Mouse (Mus musculus) CD4-positive, CD25-positive, alpha-beta regulatory T cell, adult 4 months (primary cell): Measurements from ENCODE around the gene Ceacam9. TPM values are rescaled to one million over a fixed set of nuclear protein-coding genes. Genes with fewer than 3 reads are reported as not detected.

Source experiments
- ATAC-seq: one replicate; pipeline ENCODE4 v1.8.0; 2017
- polyA plus RNA-seq, 2 experiments: library from polyadenylated mRNA; unstranded; fragments of 100-300 nt; shearing (Covaris generic); gene quantifications; one replicate each; pipeline ENCODE4 v1.2.1; 2017

The Ceacam9 gene
- polyA plus RNA-seq, 2 experiments from 2014 or later: not detected

- no peak for ATAC-seq
These were observed 23.6 kb downstream of the Ceacam9 start for GRCm38 (mm10) chr7:16745373-16745772.

DNA sequence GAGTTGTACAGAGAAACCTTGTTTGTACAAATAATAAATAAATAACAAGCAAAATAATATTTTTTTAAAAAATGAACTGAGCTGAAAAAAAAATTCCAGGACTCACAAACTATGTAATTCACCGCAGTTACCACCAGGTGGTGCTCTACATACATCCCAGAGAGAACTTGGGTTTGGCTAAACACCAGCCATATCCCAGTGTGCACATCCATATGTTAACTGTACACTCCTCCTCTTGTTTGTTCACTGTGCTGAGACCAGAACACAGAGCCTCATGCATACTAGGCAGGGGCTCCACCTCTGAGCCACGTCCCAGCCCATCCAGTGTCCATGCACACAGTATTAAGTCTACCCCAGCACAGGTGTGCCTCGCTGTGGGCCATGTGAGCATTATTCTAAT, 24.4 kb downstream of the Ceacam9 start:
- peak; percentile 68 for ATAC-seq

GRCm38 (mm10) chr7:16747656-16748055, 25.9 kb downstream of the Ceacam9 start:
- ATAC-seq: no peak

DNA sequence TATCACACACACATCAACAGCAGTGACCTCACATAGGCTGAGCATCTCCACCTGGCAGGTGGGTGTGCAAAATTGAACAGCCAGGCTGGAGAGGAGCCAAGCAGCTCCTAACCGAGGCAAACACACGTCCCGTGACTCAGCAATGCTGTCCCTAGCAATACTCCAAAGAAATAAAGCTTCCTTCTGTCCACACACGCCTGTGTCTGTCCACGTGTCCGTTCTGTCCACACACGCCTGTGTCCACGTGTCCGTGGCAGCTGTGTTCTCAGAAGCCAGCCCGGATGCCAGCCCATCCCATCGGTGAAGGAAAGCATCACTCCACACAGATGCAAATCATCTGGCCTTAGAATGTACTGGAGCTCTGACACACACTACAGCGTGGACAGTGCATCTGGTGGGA, 30.3 kb downstream of the Ceacam9 start:
- no peak for ATAC-seq

DNA sequence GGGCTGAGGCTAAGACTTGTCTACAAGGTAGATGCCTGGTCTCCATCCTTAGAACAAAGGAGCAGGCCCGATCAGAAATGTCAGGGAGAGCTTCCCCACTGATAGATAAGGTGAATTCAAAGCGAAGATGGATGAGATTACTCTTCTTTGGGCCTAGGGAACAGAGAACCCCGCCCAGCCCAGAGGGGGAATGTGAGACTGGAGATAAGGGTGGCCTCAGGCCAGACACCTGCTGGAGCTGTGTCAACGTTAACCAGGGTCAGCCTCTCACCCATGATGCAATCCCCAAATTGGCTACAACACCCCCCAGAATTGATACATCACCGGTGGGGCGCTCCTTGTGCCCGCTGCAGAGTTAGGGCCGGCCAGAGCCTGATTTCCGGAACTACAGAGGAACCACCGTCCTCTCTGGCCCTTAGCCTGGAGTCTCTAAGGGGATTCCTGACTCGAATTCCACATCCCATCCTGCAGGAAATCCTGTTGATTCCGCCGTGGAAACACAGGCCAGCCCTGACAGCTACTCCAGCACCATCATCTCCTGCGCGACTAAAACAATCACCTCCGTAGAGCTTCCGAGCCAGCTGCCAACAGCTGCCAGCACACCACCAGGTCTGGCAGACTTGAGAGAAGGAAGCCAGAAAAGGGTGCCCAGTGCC, 33.8 kb downstream of the Ceacam9 start:
- no peak for ATAC-seq

- ATAC-seq: no peak
These were observed 37.3 kb downstream of the Ceacam9 start for GRCm38 (mm10) chr7:16758872-16759574.

DNA sequence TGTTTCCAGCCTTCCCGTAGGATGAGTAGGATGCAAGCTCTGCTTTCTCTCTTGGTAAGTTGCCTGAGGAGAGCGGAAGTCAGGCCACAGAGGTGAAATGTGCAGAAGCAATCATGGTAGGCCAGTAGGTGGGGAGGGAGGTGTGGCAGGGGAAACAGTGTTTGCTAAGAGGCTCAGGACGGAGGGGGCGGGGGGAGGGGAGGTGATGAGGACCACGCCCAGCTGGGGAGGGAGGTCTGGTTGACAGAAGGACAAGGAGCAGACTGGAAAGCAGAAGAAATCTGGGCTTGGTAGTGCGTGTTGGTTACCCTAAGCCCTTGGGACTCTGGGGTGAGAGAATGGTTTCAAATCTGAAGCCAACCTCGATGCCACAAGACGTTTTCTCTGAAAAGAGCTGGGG, 38.6 kb downstream of the Ceacam9 start:
- ATAC-seq: peak; percentile 39

GRCm38 (mm10) chr7:16761005-16761481, 39.3 kb downstream of the Ceacam9 start:
- no peak for ATAC-seq

DNA sequence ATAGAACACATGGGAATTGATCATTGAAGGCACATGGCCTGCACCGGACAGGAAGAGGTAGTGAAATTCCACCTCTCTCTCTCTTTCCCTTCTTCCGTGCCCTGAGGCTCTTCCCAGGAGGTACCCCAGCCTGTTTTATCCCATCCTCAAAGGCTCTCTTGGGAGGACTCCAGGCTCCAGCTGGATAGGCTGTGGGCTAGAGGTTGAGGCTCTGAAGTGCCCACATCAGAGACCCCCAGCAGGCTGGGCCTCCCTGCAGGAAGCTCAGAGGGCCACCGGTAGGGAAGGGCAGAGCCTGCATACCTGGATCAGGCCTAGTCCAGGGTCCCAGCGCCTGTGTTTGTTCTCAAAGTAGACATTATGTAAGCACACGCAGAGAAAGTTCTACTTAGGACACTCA, 39.9 kb downstream of the Ceacam9 start:
- no peak for ATAC-seq

DNA sequence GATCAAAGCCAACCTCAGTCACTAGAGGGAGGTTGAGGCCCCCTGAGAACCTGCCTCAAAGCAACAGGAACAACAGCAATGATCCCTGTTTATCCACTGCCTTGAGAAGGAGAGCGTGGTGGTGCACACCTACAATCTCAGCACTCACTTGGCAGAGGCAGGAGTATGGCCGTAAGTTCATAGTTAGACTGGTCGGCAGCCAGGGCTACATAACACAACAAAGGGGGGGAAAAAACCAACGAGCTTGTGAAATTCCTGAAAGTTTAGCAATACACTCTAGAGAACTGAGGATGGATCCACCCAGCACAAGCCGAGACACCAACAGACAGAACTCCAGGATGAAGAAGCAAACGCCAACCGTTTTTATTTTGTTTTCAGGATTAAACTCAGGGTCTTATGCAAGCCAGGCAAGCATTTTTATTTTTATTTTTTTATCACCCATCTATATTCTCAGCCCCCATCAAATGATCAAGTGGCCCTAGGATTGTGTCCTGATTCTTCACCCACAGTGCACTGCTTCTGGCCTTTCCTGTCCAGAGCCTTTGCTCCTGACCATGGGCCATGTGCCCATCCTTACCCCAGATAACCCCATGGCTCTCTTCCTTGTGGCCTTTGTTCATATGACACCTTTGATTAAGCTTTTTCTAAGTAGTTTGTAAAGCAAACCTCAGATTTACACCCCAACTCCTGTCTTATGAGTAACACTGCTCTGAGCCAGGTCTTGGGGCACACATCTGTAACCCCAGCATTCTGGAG, 41.9 kb downstream of the Ceacam9 start:
- ATAC-seq: no peak

DNA sequence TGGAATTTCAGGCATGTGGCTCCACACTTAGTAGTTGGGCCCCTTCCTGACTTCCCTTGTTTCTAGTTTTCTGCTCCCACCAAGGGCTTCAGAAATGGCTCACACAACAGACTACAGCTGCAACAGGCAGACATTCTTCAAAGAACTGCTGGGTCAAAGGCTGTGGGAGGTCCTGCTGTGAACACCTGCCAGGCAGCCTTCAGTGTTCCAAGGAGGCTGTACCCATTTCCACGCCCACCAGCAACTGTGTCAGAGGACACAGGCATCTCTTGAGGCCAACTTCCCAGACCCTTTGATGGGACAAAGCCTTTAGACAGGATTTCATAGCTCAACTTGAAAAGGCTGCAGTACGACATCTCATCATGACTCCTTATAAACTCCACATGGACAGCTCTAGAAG, 44.7 kb downstream of the Ceacam9 start:
- no peak for ATAC-seq

Other genes starting within 250 kb of the Ceacam9 start
- gene Npas1, start 244.2 kb upstream of the Ceacam9 start, polyA plus RNA-seq: not detected
- 1 to 10 TPM; 2.7 to 3.1 TPM for gene Arhgap35, start 106.9 kb upstream of the Ceacam9 start, polyA plus RNA-seq
- 1 to 10 TPM in 1 of 2 experiments, under 1 TPM in 1; 0.91 to 1.2 TPM for gene Ceacam15, start 46.2 kb upstream of the Ceacam9 start, polyA plus RNA-seq
- gene Ap2s1, start 16.5 kb downstream of the Ceacam9 start, polyA plus RNA-seq: 10 to 100 TPM; 60.7 to 73.1 TPM
- 100 to 1,000 TPM; 142 to 182 TPM for gene Slc1a5, start 59.4 kb downstream of the Ceacam9 start, polyA plus RNA-seq
- gene Strn4, start 94.0 kb downstream of the Ceacam9 start, polyA plus RNA-seq: 10 to 100 TPM; 19.2 TPM
- 10 to 100 TPM in 1 of 2 experiments, 1 to 10 TPM in 1; 6.8 to 11.2 TPM for gene Fkrp, start 94.8 kb downstream of the Ceacam9 start, polyA plus RNA-seq
- 10 to 100 TPM; 57.3 to 60.0 TPM for gene Prkd2, start 121.0 kb downstream of the Ceacam9 start, polyA plus RNA-seq
- not detected for gene Dact3, start 153.4 kb downstream of the Ceacam9 start, polyA plus RNA-seq
- not detected for gene Gng8, start 169.9 kb downstream of the Ceacam9 start, polyA plus RNA-seq
- 10 to 100 TPM in 1 of 2 experiments, 1 to 10 TPM in 1; 7.9 to 10.2 TPM for gene Ptgir, start 184.6 kb downstream of the Ceacam9 start, polyA plus RNA-seq
- gene Calm3, start 202.2 kb downstream of the Ceacam9 start, polyA plus RNA-seq: 100 to 1,000 TPM in 1 of 2 experiments, 10 to 100 TPM in 1; 48.5 to 103 TPM
- gene Pnmal2, start 222.8 kb downstream of the Ceacam9 start, polyA plus RNA-seq: not detected
- gene Pnmal1, start 237.8 kb downstream of the Ceacam9 start, polyA plus RNA-seq: not detected